Mouse (Mus musculus): ENCODE measurements around the gene Gabrp.

Gene Gabrp

GRCm38 (mm10) chr11:33529576-33529975 is 49.2 kb downstream of the Gabrp start:
- DNase-seq (ENCODE audit: low read depth, low spot score) = no peak

- no peak for DNase-seq (ENCODE audit: low read depth, low spot score)
Observed at GRCm38 (mm10) chr11:33513376-33513991, 65.3 kb downstream of the Gabrp start, which contains the start of gene Ranbp17. Gene Ranbp17 (minus strand): TSS chr11:33513746.

- DNase-seq (ENCODE audit: low read depth, low spot score) = no peak
Observed at GRCm38 (mm10) chr11:33512854-33513375, 65.8 kb downstream of the Gabrp start.

GRCm38 (mm10) chr11:33509401-33509800 is 69.4 kb downstream of the Gabrp start:
- DNase-seq (ENCODE audit: low read depth, low spot score) = no peak

Measured in skeletal muscle tissue, adult 2 months (tissue).